ENCODE assay signal across 12 mouse cellular contexts in genomic region chr1:172308409-172308808, GRCm38 (mm10). TPM values are rescaled to one million over a fixed set of nuclear protein-coding genes. Genes with fewer than 3 reads are reported as not detected.
DNase-seq lines count a peak whose midpoint lies in the region; ATAC-seq and TF ChIP-seq lines count a peak whose summit lies in the region.
"Had no signal": no experiment of that assay in that cellular context is flagged by ENCODE, and none has a peak within 500 bp of the region (broad histone marks: within the 10 kb centered on the region; RNA-seq: fewer than 3 reads in every experiment).

No protein-coding gene starts in this region.

- intact Hi-C loops in left cerebral cortex, postnatal 14 days (cut with DNase I), result no loop called here

- H3K27me3 ChIP-seq in midbrain, embryonic 10.5 days (ENCODE audit: low read depth, poor library complexity, severe bottlenecking), result peaks cover 23% of the 10 kb centered on the region
- H3K27me3 ChIP-seq in midbrain, embryonic 16.5 days (ENCODE audit: control insufficient read depth, insufficient read depth, low read depth, low read length), result no peaks in the 10 kb centered on the region
- H3K27me3 ChIP-seq in hindbrain, postnatal 0 days (ENCODE audit: insufficient read depth, low read length), result no peaks in the 10 kb centered on the region
- no peaks in the 10 kb centered on the region for H3K27me3 ChIP-seq in stomach, embryonic 15.5 days (replicated peaks)

- no peaks in the 10 kb centered on the region for H3K36me3 ChIP-seq in midbrain, embryonic 10.5 days
- no peaks in the 10 kb centered on the region for H3K36me3 ChIP-seq in midbrain, embryonic 16.5 days (ENCODE audit: control insufficient read depth, insufficient read depth, low read length)
- no peaks in the 10 kb centered on the region for H3K36me3 ChIP-seq in hindbrain, postnatal 0 days (ENCODE audit: insufficient read depth, low read length)
- H3K36me3 ChIP-seq in stomach, embryonic 15.5 days, result no peaks in the 10 kb centered on the region

- no peak overlapping the region for H3K9ac ChIP-seq in midbrain, embryonic 16.5 days (ENCODE audit: low read depth, low read length)
- H3K9ac ChIP-seq in hindbrain, postnatal 0 days (replicated peaks; ENCODE audit: low read length), result no peak overlapping the region
- H3K9ac ChIP-seq in stomach, embryonic 15.5 days, result no peak overlapping the region

- TF ChIP-seq CTCF in hindbrain, postnatal 0 days (IDR thresholded peaks at IDR 0.05; ENCODE audit: low read depth), result no peak

- ATAC-seq in midbrain, embryonic 16.5 days, result no peak
- peak; percentile 24; the same call in 1 of the 2 replicates for ATAC-seq in hindbrain, postnatal 0 days
- ATAC-seq in stomach, embryonic 15.5 days (ENCODE audit: insufficient read depth, low FRiP score, low read depth), result no peak

- peak; percentile 65 for DNase-seq in cerebellum, adult 9-11 months
- DNase-seq in cerebellum, postnatal 4 days (ENCODE audit: low spot score in 2 of 2), result no peak
- DNase-seq in midbrain, embryonic 10.5 days (ENCODE audit: low spot score), result no peak
- DNase-seq in hindbrain, postnatal 0 days (ENCODE audit: low spot score), result peak; percentile 60
- no peak for DNase-seq in left cerebral cortex, postnatal 14 days (ENCODE audit: low spot score in 2 of 2)
- no peak for DNase-seq in gastrocnemius, adult 8-10 months (ENCODE audit: low spot score in 2 of 2)
- DNase-seq: adrenal gland, postnatal 36 days; kidney, adult 18-20 months had no signal

- no peaks in the 10 kb centered on the region for H3K9me3 ChIP-seq in midbrain, embryonic 10.5 days (replicated peaks)
- no peaks in the 10 kb centered on the region for H3K9me3 ChIP-seq in midbrain, embryonic 16.5 days (replicated peaks; ENCODE audit: control insufficient read depth, low read length, poor library complexity, severe bottlenecking)
- no peaks in the 10 kb centered on the region for H3K9me3 ChIP-seq in hindbrain, postnatal 0 days (ENCODE audit: low read length)
- no peaks in the 10 kb centered on the region for H3K9me3 ChIP-seq in stomach, embryonic 15.5 days

- H3K27ac ChIP-seq in midbrain, embryonic 10.5 days (replicated peaks), result peak overlapping the region; percentile 71
- H3K27ac ChIP-seq in midbrain, embryonic 16.5 days (ENCODE audit: low read length), result no peak overlapping the region
- H3K27ac ChIP-seq in hindbrain, postnatal 0 days, result peak overlapping the region; percentile 73
- H3K27ac ChIP-seq in stomach, embryonic 15.5 days, result peak overlapping the region; percentile 76

- no peak overlapping the region for H3K4me2 ChIP-seq in midbrain, embryonic 16.5 days (ENCODE audit: low read length)
- no peak overlapping the region for H3K4me2 ChIP-seq in hindbrain, postnatal 0 days (ENCODE audit: low read depth, low read length)
- no peak overlapping the region for H3K4me2 ChIP-seq in stomach, embryonic 15.5 days

- H3K4me1 ChIP-seq in midbrain, embryonic 10.5 days, result peaks cover 58% of the 10 kb centered on the region
- H3K4me1 ChIP-seq in midbrain, embryonic 16.5 days (ENCODE audit: control insufficient read depth, insufficient read depth, low read length), result peaks cover 32% of the 10 kb centered on the region
- peaks cover 7% of the 10 kb centered on the region for H3K4me1 ChIP-seq in hindbrain, postnatal 0 days (ENCODE audit: insufficient read depth, low read length)
- H3K4me1 ChIP-seq in stomach, embryonic 15.5 days, result peaks cover 14% of the 10 kb centered on the region

- no peak overlapping the region for H3K4me3 ChIP-seq in midbrain, embryonic 10.5 days
- H3K4me3 ChIP-seq in midbrain, embryonic 16.5 days (ENCODE audit: low read depth, low read length), result no peak overlapping the region
- H3K4me3 ChIP-seq in hindbrain, postnatal 0 days (ENCODE audit: low read length), result no peak overlapping the region
- H3K4me3 ChIP-seq in stomach, embryonic 15.5 days (replicated peaks), result no peak overlapping the region
- H3K4me3 ChIP-seq: myocyte had no signal

- WGBS in midbrain, embryonic 10.5 days, result 100% methylated on average over 1 of the region's 1 CpGs
- WGBS in midbrain, embryonic 16.5 days, result 82% methylated on average over 1 of the region's 1 CpGs
- WGBS in hindbrain, postnatal 0 days, result 83% methylated on average over 1 of the region's 1 CpGs
- WGBS in stomach, embryonic 15.5 days, result 44% methylated on average over 1 of the region's 1 CpGs

RNA-seq across cellular contexts. Expression of gene Atp1a2, which starts 10.5 kb away (rescaled TPM):
- 3.0 and 4.3 TPM in 2 replicates for polyA plus RNA-seq in midbrain, embryonic 10.5 days (2016; fragmentation: Nextera tagmentation; extraction: Ambion mirVana)
- 53.2 and 69.0 TPM in 2 replicates for polyA plus RNA-seq in midbrain, embryonic 16.5 days (2015; fragmentation: Nextera tagmentation; extraction: Ambion mirVana)
- 546 and 572 TPM in 2 replicates for total RNA-seq in hindbrain, postnatal 0 days (2014; rRNA removed)
- 119 and 123 TPM in 2 replicates for polyA plus RNA-seq in hindbrain, postnatal 0 days (2015; fragmentation: Nextera tagmentation; extraction: Ambion mirVana)
- 4.2 and 4.3 TPM in 2 replicates for polyA plus RNA-seq in stomach, embryonic 15.5 days (2015; fragmentation: Nextera tagmentation; extraction: Ambion mirVana)
- total RNA-seq in left cerebral cortex, postnatal 14 days (2021), result 100 to 1,000 TPM; 571 to 592 TPM
- total RNA-seq in gastrocnemius, adult 8-10 months (2022), result 100 to 1,000 TPM; 819 to 944 (median 894) TPM

RNA-seq across cellular contexts. Expression of gene Kcnj9, which starts 20.7 kb away (rescaled TPM):
- polyA plus RNA-seq in midbrain, embryonic 10.5 days (2016; fragmentation: Nextera tagmentation; extraction: Ambion mirVana), result 0.23 and 0.61 TPM in 2 replicates
- 7.7 and 7.8 TPM in 2 replicates for polyA plus RNA-seq in midbrain, embryonic 16.5 days (2015; fragmentation: Nextera tagmentation; extraction: Ambion mirVana)
- total RNA-seq in hindbrain, postnatal 0 days (2014; rRNA removed), result 8.0 and 9.8 TPM in 2 replicates
- 3.6 and 4.2 TPM in 2 replicates for polyA plus RNA-seq in hindbrain, postnatal 0 days (2015; fragmentation: Nextera tagmentation; extraction: Ambion mirVana)
- 0.05 and 0.09 TPM in 2 replicates for polyA plus RNA-seq in stomach, embryonic 15.5 days (2015; fragmentation: Nextera tagmentation; extraction: Ambion mirVana)
- total RNA-seq in left cerebral cortex, postnatal 14 days (2021), result 100 to 1,000 TPM; 119 to 130 TPM
- total RNA-seq in gastrocnemius, adult 8-10 months (2022), result not detected

RNA-seq across cellular contexts. Expression of gene Kcnj10, which starts 32.6 kb away (rescaled TPM):
- polyA plus RNA-seq in midbrain, embryonic 10.5 days (2016; fragmentation: Nextera tagmentation; extraction: Ambion mirVana), result 0.46 and 0.75 TPM in 2 replicates
- 1.5 and 2.5 TPM in 2 replicates for polyA plus RNA-seq in midbrain, embryonic 16.5 days (2015; fragmentation: Nextera tagmentation; extraction: Ambion mirVana)
- total RNA-seq in hindbrain, postnatal 0 days (2014; rRNA removed), result 8.6 and 10.0 TPM in 2 replicates
- polyA plus RNA-seq in hindbrain, postnatal 0 days (2015; fragmentation: Nextera tagmentation; extraction: Ambion mirVana), result 5.4 and 5.6 TPM in 2 replicates
- 0.10 and 0.17 TPM in 2 replicates for polyA plus RNA-seq in stomach, embryonic 15.5 days (2015; fragmentation: Nextera tagmentation; extraction: Ambion mirVana)
- 10 to 100 TPM; 79.5 to 84.5 TPM for total RNA-seq in left cerebral cortex, postnatal 14 days (2021)
- total RNA-seq in gastrocnemius, adult 8-10 months (2022), result under 1 TPM in 2 of 4 experiments, not detected in 2; 0.04 to 0.05 TPM
- polyA plus RNA-seq: myocyte had no signal

RNA-seq across cellular contexts. Expression of gene Igsf8, which starts 47.0 kb away (rescaled TPM):
- polyA plus RNA-seq in midbrain, embryonic 10.5 days (2016; fragmentation: Nextera tagmentation; extraction: Ambion mirVana), result 50.2 and 62.4 TPM in 2 replicates
- polyA plus RNA-seq in midbrain, embryonic 16.5 days (2015; fragmentation: Nextera tagmentation; extraction: Ambion mirVana), result 63.9 and 64.0 TPM in 2 replicates
- total RNA-seq in hindbrain, postnatal 0 days (2014; rRNA removed), result 136 and 150 TPM in 2 replicates
- polyA plus RNA-seq in hindbrain, postnatal 0 days (2015; fragmentation: Nextera tagmentation; extraction: Ambion mirVana), result 90.2 and 90.8 TPM in 2 replicates
- polyA plus RNA-seq in stomach, embryonic 15.5 days (2015; fragmentation: Nextera tagmentation; extraction: Ambion mirVana), result 44.8 and 45.0 TPM in 2 replicates
- 100 to 1,000 TPM; 231 to 244 TPM for total RNA-seq in left cerebral cortex, postnatal 14 days (2021)
- 10 to 100 TPM in 1 of 4 experiments, 1 to 10 TPM in 3; 7.3 to 10.5 (median 7.7) TPM for total RNA-seq in gastrocnemius, adult 8-10 months (2022)

RNA-seq across cellular contexts. Expression of gene Atp1a4, which starts 50.2 kb away (rescaled TPM):
- not detected in 2 replicates for polyA plus RNA-seq in midbrain, embryonic 10.5 days (2016; fragmentation: Nextera tagmentation; extraction: Ambion mirVana)
- not detected in 2 replicates for polyA plus RNA-seq in midbrain, embryonic 16.5 days (2015; fragmentation: Nextera tagmentation; extraction: Ambion mirVana)
- total RNA-seq in hindbrain, postnatal 0 days (2014; rRNA removed), result 0.10 TPM in 1 of 2 replicates, not detected in the other
- polyA plus RNA-seq in hindbrain, postnatal 0 days (2015; fragmentation: Nextera tagmentation; extraction: Ambion mirVana), result 0.05 TPM in 1 of 2 replicates, not detected in the other
- polyA plus RNA-seq in stomach, embryonic 15.5 days (2015; fragmentation: Nextera tagmentation; extraction: Ambion mirVana), result not detected in 2 replicates
- total RNA-seq in left cerebral cortex, postnatal 14 days (2021), result not detected
- under 1 TPM; 0.11 to 0.44 (median 0.27) TPM for total RNA-seq in gastrocnemius, adult 8-10 months (2022)
- total RNA-seq: left cerebral cortex, postnatal 25 days had no signal

Comparison
In these comparisons a context has a peak if more than half of its experiments do, and no peak if none do; other contexts are left out.
1. DNase-seq: peak in cerebellum, adult 9-11 months (single experiment) and hindbrain, postnatal 0 days (single experiment); none in cerebellum, postnatal 4 days (0 of 2), midbrain, embryonic 10.5 days (single experiment), left cerebral cortex, postnatal 14 days (0 of 2) and gastrocnemius, adult 8-10 months (0 of 2).
2. RNA of gene Atp1a2, which starts 10.5 kb away (polyA plus RNA-seq): 119 to 123 TPM in hindbrain, postnatal 0 days and 53.2 to 69.0 TPM in midbrain, embryonic 16.5 days; 4.2 to 4.3 TPM in stomach, embryonic 15.5 days and 3.0 to 4.3 TPM in midbrain, embryonic 10.5 days; every median in the first group is over 10 times any median in the second.